Mouse (Mus musculus) intestine, embryonic 15.5 days (tissue): ENCODE data around the gene Gm44511. TPM values are rescaled to one million over a fixed set of nuclear protein-coding genes. Genes with fewer than 3 reads are reported as not detected.
"Not testable (repeated sequence)": the region's sequence is repeated elsewhere in the genome, so short reads cannot be mapped to it uniquely, and the experiment has no call there.

Experiments used
- ATAC-seq: fragments of 200-750 bp; cut with Nextera tagmentation; 2 replicates; pipeline ENCODE4 v1.8.0; 2017; ENCODE audit warnings: moderate TSS enrichment, moderate library complexity
- H3K27ac ChIP-seq: fragments of 300-500 bp; sonication (generic); 2 replicates; pipeline ENCODE4 v1.5.1; 2015; ENCODE audit warnings: mild to moderate bottlenecking, inconsistent platforms
- H3K27me3 ChIP-seq: fragments of 300-500 bp; sonication (generic); replicated peaks from 2 replicates; pipeline ENCODE4 v1.6.1; 2015; ENCODE audit warnings: inconsistent platforms
- H3K36me3 ChIP-seq: fragments of 300-500 bp; sonication (generic); 2 replicates; pipeline ENCODE4 v1.6.1; 2015; ENCODE audit warnings: inconsistent platforms
- H3K4me1 ChIP-seq: fragments of 300-500 bp; sonication (generic); replicated peaks from 2 replicates; pipeline ENCODE4 v1.6.1; 2015; ENCODE audit warnings: inconsistent platforms
- H3K4me2 ChIP-seq: fragments of 300-500 bp; sonication (generic); replicated peaks from 2 replicates; pipeline ENCODE4 v1.6.1; 2015; ENCODE audit warnings: mild to moderate bottlenecking, inconsistent platforms
- H3K4me3 ChIP-seq: fragments of 300-500 bp; sonication (generic); replicated peaks from 2 replicates; pipeline ENCODE4 v1.5.1; 2015; ENCODE audit warnings: inconsistent platforms
- H3K9ac ChIP-seq: fragments of 300-500 bp; sonication (generic); 2 replicates; pipeline ENCODE4 v1.6.1; 2015; ENCODE audit warnings: inconsistent platforms
- H3K9me3 ChIP-seq: fragments of 300-500 bp; sonication (generic); 2 replicates; pipeline ENCODE4 v1.6.1; 2016; ENCODE audit warnings: inconsistent platforms
- WGBS: fragments of 180-500 bp; shearing (Covaris S2); methylation state at CpG from one replicate; pipeline ENCODE4 v1.1.7; 2015; 5-methylcytosine and 5-hydroxymethylcytosine counted together
- polyA plus RNA-seq: library from polyadenylated mRNA; unstranded; fragments of >200 nt; fragmentation: Nextera tagmentation; extraction: Ambion mirVana; gene quantifications from 2 replicates; pipeline ENCODE4 v1.2.1, GENCODE M21; 2015

The Gm44511 gene
- polyA plus RNA-seq, 1 experiment from 2014 or later = not detected

DNA sequence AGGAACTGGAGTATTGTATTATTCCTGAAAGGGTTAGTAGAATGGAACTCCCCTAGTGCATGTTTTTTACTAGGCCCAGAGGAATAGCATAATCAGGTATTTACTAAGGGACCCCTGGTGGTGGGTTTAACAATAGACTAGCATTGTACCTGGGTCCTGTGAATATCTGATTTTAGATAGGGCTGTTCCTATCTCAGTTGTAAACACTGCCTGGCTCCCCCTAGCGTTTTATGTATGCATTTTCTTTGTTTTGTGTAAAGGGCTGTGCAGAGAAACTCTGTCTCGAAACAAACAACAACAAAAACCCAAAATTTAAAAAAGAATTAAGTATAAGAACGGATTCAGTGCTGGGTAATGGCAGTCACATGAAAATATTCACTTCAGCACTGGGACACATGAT, 19.1 kb downstream of the Gm44511 start:
- no peaks in the 10 kb centered on the region for H3K4me1 ChIP-seq
- no peak overlapping the region for H3K4me2 ChIP-seq
- H3K9me3 ChIP-seq = no peaks in the 10 kb centered on the region
- ATAC-seq = no peak
- H3K4me3 ChIP-seq = no peak overlapping the region
- 70% methylated on average over 3 of the region's 3 CpGs for WGBS
- no peaks in the 10 kb centered on the region for H3K36me3 ChIP-seq
- H3K27ac ChIP-seq = no peak overlapping the region
- no peaks in the 10 kb centered on the region for H3K27me3 ChIP-seq
- no peak overlapping the region for H3K9ac ChIP-seq

DNA sequence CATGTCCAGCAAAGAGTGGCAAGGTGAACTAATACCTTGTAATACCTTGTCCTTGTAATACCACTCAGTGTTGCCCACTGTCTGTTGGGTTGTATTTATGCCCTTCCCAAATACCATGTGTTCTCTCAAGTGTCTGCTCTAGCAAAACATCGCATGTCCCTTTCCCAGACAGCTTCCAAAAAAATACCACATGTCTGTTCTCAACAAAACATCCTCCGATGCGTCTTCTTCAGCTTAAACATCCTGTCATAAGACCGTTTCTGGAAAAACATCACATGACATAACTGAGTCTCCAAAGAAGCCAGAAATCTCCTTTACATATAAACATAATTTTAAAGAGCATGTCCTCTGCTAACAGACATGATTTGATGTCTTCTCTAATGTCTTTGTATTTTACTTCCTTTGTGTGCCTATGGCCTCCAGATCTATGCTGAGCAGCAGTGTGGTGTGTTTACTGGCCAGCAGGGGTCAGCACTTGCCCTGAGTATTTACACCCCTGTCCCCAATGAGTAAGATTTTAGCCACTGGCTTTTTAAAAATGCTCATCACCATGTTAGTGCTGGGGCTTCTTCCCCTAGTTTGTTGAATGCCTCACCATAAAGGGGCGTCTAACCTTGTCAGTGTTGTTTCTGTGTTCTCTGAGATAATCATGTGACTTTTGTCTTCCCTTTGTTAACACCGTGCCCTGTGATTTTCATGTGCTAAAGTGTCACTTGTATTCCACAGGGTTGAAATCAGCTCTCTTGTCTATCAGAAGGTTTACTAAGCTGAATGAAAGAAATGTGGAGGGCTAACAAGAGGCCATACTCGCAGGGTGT, 21.1 kb downstream of the Gm44511 start:
- not testable (repeated sequence) for H3K27me3 ChIP-seq, H3K9ac ChIP-seq, H3K36me3 ChIP-seq, ATAC-seq, H3K4me1 ChIP-seq, H3K27ac ChIP-seq, H3K4me3 ChIP-seq, H3K4me2 ChIP-seq, H3K9me3 ChIP-seq
- WGBS = 57% methylated on average over 7 of the region's 7 CpGs

DNA sequence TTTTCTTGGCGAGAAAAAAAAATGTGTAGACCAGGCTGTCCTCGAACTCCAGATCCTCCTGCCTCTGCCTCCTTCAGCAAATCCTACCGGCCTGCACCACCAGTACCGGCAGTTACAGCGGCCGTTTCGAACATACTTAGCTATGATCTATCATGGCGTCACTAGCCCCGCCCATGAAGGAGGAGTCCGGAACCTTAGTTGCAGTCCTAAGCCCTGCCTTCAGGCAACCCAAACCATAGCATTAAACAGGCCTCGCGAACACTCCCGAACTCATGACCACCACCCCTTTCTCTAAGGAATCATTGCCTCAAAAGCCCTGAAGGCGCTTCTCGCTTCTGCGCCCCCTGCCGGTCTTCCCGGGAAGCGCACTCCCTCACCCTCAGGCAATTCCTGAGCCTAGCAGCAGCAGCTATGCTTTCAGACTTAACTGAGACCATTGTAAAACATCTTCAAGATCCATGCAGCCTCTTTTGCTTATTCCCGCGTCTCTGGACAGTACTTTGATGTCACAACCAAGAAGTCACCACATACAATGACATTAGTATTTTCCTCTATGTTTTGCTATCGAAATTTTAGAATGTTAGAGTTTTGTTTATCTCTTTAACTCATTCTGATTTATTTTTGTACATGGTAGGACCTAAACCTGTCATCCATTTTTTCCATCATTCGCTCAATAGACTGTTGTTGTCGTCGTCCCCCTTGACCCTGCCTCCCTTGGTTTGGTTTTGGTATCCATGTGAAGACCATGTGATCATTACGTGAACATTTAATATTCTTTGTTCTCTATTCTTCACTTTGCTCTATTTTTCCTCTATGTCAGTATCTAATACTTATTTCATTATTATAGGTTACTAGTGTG, 22.9 kb downstream of the Gm44511 start:
- Histone ChIP-seq H3K9ac (peak overlapping the region; percentile 56), H3K27me3 (no peaks in the 10 kb centered on the region), H3K4me2 (peak overlapping the region; percentile 74), H3K36me3 (no peaks in the 10 kb centered on the region), H3K9me3 (no peaks in the 10 kb centered on the region), H3K4me3 (peak overlapping the region; percentile 43), H3K27ac (no peak overlapping the region; the same call in 1 of the 2 replicates), H3K4me1 (0 out of 2 replicates have a peak, but pooled peaks cover 1% of the 10 kb centered on the region)
- ATAC-seq = peak; percentile 92
- 7% methylated on average over 26 of the region's 26 CpGs for WGBS

DNA sequence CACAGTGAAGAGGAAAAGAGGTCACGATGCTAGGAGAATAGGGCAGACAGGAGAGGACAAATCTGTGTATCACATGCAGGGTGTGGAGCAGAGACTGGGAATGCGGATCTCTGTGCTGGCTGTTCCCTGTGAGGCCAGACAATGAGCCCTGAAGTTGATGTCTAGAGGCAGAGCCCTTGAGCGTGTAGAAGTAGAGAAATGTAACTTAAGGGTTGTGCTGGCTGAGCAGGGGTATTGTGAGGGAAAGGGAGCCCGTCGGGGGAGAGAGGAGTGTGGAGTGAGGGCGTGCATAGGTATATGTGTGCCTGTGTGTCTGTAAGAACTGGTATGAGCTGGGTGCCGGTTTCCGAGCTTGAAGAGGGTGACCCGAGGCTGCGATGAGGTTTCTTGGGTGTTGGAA, 23.6 kb downstream of the Gm44511 start:
- no peaks in the 10 kb centered on the region for H3K27me3 ChIP-seq
- H3K9me3 ChIP-seq = no peaks in the 10 kb centered on the region
- no peaks in the 10 kb centered on the region for H3K36me3 ChIP-seq
- peak overlapping the region; percentile 71 for H3K27ac ChIP-seq
- peaks cover 8% of the 10 kb centered on the region; the same call in 1 of the 2 replicates for H3K4me1 ChIP-seq
- H3K4me2 ChIP-seq = peak overlapping the region; percentile 74
- H3K4me3 ChIP-seq = peak overlapping the region; percentile 43
- 11% methylated on average over 10 of the region's 10 CpGs for WGBS
- H3K9ac ChIP-seq = peak overlapping the region; percentile 56
- peak; percentile 35 for ATAC-seq

DNA sequence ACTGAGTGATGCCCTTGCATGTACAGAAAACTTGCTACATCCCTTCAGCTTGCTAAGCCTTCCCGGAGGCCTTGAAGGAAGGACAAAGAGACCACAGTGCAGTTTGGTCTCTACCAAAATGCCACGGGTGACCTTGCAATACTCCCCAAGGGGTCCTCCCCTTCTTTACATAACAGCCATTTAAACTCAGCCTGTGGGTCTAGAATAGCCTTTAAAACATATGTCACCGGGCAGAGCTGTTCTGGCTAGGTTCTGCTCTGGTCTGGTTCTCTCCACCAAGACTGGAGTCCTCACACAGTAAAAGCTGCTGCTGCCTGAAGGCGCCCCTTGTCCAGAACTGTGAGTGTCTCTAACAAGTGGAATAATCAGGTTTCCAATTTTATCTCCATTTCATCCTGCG, 25.4 kb downstream of the Gm44511 start:
- not testable (repeated sequence) for H3K4me3 ChIP-seq, H3K27me3 ChIP-seq, H3K9ac ChIP-seq, H3K9me3 ChIP-seq, H3K27ac ChIP-seq, H3K4me1 ChIP-seq, H3K36me3 ChIP-seq, H3K4me2 ChIP-seq, ATAC-seq
- 74% methylated on average over 5 of the region's 5 CpGs for WGBS

DNA sequence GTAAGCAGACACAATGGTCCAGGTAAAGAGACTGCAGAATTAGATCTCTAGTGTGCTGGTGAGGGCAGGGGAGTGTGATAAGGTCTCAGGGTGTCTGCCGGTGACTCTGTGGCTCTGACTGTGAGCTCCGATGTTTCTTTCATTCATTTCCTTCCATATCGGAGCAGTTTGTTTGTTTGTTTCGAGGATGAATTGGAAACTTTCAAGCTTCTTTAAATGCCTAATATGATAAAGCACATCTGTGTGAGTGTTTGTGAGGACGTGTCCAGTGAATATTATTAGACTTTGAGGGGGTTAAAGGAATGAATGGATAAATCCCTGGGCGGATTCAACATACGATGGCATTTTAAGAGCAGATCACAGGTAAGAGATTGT, 26.2 kb downstream of the Gm44511 start:
- no peaks in the 10 kb centered on the region for H3K27me3 ChIP-seq
- H3K4me2 ChIP-seq = peak overlapping the region; percentile 61
- no peak overlapping the region; the same call in 1 of the 2 replicates for H3K9ac ChIP-seq
- peak overlapping the region; percentile 59 for H3K4me3 ChIP-seq
- H3K4me1 ChIP-seq = peaks cover 9% of the 10 kb centered on the region; the same call in 1 of the 2 replicates
- no peaks in the 10 kb centered on the region for H3K36me3 ChIP-seq
- no peak for ATAC-seq
- H3K27ac ChIP-seq = no peak overlapping the region
- H3K9me3 ChIP-seq = no peaks in the 10 kb centered on the region
- WGBS = 16% methylated on average over 7 of the region's 7 CpGs

DNA sequence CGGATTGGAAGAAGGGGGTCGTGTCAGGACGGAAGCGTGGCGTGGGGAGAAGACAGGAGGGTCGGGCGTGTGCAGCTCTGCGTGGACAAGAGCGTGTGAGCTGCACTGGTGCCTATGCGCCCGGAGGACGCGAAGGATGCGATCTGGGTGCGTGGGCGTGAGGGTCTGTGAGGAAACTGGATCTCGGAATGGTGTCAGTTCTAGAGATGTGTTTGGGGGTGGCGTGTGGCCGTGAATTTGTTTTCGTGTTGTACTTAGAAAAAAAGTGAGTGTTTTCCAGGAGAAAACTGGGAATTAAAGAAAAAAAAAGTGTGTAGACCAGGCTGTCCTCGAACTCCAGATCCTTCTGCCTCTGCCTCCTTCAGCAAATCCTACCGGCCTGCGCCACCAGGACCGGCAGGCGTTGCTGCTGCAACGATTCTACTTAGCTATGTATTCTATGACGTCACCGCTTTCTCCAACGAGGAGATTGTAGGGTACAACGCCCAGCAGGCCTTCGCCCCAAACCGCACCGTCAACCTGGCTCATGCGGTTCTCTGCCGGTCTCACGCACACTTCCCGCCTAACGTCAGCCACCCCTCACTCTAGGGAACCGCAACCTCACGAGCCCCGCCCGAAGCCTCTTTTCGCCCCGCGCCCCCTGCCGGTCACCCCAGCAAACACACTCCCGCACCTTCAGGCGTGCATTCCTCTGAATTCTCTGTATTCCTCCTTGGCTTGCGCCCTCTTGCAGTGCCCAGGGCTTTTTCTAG, 26.8 kb downstream of the Gm44511 start:
- Histone ChIP-seq H3K4me3 (peak overlapping the region; percentile 59), H3K4me2 (peak overlapping the region; percentile 61), H3K9ac (peak overlapping the region; percentile 62), H3K27ac (peak overlapping the region; percentile 90)
- WGBS = under 1% methylated on average over 49 of the region's 49 CpGs
- not testable (repeated sequence) for H3K36me3 ChIP-seq, H3K27me3 ChIP-seq, H3K9me3 ChIP-seq, H3K4me1 ChIP-seq
- ATAC-seq = peak; percentile 78

DNA sequence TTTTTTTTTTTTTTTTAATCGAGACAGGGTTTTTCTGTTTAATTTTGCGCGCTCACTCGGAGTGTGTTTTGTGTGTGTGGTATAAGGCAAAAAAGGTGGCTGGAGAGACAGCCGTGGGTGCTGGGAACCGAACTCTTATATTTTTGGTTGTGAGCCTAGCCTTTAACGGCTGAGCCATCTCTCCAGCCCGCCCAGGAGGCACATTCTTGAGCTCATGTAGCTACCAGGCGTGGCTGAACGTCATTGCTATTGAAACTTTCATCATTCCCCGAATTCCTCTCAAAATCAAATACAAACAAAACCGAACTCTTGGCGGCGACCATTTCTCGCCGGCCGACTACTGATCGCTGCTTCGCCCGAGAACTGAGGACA, 27.4 kb downstream of the Gm44511 start:
- Histone ChIP-seq H3K9ac (peak overlapping the region; percentile 62), H3K4me2 (peak overlapping the region; percentile 54), H3K4me3 (peak overlapping the region; percentile 59), H3K27ac (peak overlapping the region; percentile 90)
- H3K27me3 ChIP-seq, H3K4me1 ChIP-seq, H3K9me3 ChIP-seq, H3K36me3 ChIP-seq: not testable (repeated sequence)
- under 1% methylated on average over 20 of the region's 20 CpGs for WGBS
- peak; percentile 59 for ATAC-seq

DNA sequence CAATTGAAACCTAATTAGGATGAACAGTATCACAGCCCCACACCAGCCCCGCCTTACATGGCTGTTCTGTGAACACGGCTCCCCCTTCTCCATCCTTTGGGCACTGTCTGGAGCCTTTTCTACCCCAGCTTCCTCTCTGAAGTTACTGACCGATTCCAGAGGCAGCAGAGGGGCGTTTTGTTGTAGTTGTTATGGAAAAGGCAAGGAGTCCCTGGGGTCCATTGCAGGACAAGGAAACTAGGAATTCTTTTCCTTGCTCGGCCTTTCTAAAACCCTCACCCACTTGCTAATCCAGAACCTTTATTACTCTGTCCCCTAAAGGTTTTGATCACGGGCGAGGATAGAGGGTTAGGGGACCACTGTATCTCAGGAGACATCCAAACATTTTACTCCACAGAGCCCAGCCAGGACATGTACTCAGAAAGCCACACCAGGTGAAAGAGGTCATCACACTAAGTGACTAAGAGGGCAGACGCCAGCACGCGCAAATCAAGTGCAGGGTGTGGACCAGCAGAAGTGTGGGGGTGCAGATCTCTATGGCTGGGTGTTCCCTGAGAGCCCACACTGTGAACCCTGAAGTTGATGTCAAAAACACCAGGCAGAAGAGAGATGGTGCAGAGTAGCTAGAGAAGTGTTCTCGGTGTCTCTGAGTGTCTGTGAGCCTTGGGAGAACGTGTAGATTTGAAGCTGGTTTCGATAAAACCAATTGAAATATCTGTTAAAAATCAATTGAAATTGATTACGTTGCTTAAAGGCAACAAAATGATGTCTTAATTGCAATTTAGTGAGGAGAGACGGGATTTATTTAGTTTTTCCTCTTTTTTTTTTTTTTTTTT, 28.0 kb downstream of the Gm44511 start:
- Histone ChIP-seq H3K27me3 (no peaks in the 10 kb centered on the region), H3K27ac (peak overlapping the region; percentile 49), H3K9ac (no peak overlapping the region), H3K4me3 (peak overlapping the region; percentile 33), H3K4me2 (peak overlapping the region; percentile 54), H3K36me3 (no peaks in the 10 kb centered on the region), H3K9me3 (no peaks in the 10 kb centered on the region), H3K4me1 (peaks cover 9% of the 10 kb centered on the region; the same call in 1 of the 2 replicates)
- WGBS = 17% methylated on average over 15 of the region's 15 CpGs
- ATAC-seq = no peak

DNA sequence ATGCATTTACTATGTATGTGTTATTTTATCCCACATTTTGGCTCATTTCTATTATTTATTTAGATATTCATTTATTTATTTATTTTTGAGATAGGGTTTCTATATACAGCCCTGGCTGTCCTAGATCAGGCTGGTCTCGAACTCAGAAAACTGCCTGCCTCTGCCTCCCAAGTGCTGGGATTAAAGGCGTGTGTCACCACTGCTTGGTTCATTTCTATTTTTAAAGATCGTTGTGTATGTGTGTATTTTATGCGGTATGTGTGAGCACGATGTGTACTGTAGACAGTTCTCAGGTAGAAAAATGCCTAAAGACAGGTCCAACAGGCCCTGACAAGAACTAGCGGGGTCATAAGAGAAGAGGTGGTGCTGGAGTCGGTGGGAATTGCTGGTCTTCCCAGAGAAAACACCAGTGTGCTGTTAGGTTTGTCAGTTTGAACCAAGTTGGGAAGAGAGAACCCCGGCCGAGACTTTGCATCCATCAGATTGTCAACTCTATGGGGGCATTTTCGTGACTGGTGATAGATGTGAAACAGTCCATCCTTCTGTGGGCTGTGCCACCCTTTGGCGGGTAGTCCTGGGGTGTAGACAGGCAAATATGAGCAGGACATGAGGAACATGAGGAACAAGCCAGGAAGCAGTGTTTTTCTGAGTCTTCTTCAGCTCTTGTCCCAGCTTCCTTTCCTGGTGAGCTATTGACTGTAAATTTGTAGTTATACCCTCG, 28.8 kb downstream of the Gm44511 start:
- Histone ChIP-seq H3K27me3 (no peaks in the 10 kb centered on the region), H3K4me3 (peak overlapping the region; percentile 33; the same call in 1 of the 2 replicates), H3K9me3 (no peaks in the 10 kb centered on the region), H3K9ac (no peak overlapping the region), H3K36me3 (no peaks in the 10 kb centered on the region), H3K4me2 (peak overlapping the region; percentile 54), H3K4me1 (peaks cover 9% of the 10 kb centered on the region; the same call in 1 of the 2 replicates), H3K27ac (no peak overlapping the region)
- WGBS = 77% methylated on average over 12 of the region's 12 CpGs
- ATAC-seq = no peak
